Mouse (Mus musculus): Measurements from ENCODE around the gene Spata46. TPM values are rescaled to one million over a fixed set of nuclear protein-coding genes. Genes with fewer than 3 reads are reported as not detected.

Spata46 gene
- polyA plus RNA-seq, 1 experiment = not detected

DNA sequence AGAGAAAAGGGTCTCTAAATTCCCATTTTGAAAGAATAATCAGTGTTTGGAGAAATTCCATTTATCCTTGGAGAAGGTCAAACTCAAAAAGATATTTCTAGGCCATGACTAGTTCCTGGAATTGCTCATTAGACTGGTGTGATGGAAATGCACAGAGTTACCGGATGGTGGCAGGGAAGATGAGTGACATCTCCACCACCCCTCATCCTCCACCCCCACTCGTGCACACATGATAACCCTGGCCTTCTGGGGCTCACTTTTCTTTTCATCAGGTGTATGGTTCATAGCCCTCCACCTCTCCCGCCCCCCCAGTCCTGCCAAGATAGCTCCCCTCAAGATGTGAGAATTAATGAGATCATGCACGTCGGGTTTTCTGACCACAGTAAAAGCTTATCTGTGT, 15.3 kb upstream of the Spata46 start:
- no peak overlapping the region for H3K27ac ChIP-seq (ENCODE audit: insufficient read depth, low read depth, low read length)
- WGBS = 91% methylated on average over 5 of the region's 5 CpGs
- H3K27me3 ChIP-seq (ENCODE audit: control insufficient read depth, insufficient read depth, low read length) = no peaks in the 10 kb centered on the region
- H3K36me3 ChIP-seq (ENCODE audit: control insufficient read depth, insufficient read depth, low read length) = no peaks in the 10 kb centered on the region
- no peak overlapping the region for H3K4me3 ChIP-seq (ENCODE audit: low read depth, low read length)
- no peak for TF ChIP-seq CTCF (IDR thresholded peaks at IDR 0.05; ENCODE audit: extremely low read depth, insufficient read length, insufficient replicate concordance, low read depth, low read length)
- TF ChIP-seq POLR2A (IDR thresholded peaks at IDR 0.05; ENCODE audit: low read depth, low read length) = no peak
- peaks cover 4% of the 10 kb centered on the region; the same call in 1 of the 2 replicates for H3K4me1 ChIP-seq (ENCODE audit: control insufficient read depth, insufficient read depth, insufficient read length, low read length)

DNA sequence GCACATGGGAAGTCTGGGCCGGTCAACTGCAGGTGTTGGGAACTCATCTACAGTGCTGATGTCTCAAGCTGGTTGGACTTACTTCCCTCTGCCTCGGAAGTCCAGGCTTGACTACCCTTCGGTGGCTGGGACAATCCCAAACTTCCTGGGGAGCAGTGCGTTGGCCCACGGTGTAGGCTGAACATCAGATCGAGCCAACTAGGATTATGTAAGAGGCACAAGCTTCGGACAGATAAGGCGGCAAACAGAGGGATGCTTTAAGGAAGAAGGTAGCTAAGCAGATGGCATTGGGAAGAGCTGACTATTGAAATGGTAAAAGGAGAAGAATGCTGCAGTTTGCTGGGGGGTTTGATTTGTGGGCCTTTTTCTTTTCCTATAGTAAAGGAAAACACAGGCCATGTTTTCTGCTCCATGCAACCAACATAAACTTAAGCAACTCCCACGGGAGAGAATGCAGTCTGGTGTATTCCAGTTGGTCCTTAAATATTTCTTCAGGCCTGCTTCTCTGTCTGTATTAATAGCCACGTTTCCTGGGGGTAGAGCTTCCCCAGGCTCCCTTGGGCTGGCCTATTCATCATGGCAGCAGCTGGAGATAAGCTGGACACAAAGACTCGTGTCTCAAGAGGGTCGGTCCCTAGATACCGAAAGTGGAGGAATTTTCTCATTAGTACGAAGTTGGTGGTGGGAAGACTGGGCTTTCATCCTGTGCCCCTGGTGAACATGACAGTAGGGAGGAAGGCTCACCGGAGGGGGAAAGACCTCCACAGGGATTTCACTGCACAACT, 13.6 kb upstream of the Spata46 start:
- TF ChIP-seq POLR2A (IDR thresholded peaks at IDR 0.05; ENCODE audit: low read depth, low read length) (no peak), CTCF (IDR thresholded peaks at IDR 0.05; ENCODE audit: extremely low read depth, insufficient read length, insufficient replicate concordance, low read depth, low read length) (no peak)
- Histone ChIP-seq H3K27me3 (ENCODE audit: control insufficient read depth, insufficient read depth, low read length) (no peaks in the 10 kb centered on the region), H3K36me3 (ENCODE audit: control insufficient read depth, insufficient read depth, low read length) (no peaks in the 10 kb centered on the region), H3K4me3 (ENCODE audit: low read depth, low read length) (no peak overlapping the region), H3K27ac (ENCODE audit: insufficient read depth, low read depth, low read length) (no peak overlapping the region), H3K4me1 (ENCODE audit: control insufficient read depth, insufficient read depth, insufficient read length, low read length) (peaks cover 4% of the 10 kb centered on the region; the same call in 1 of the 2 replicates)
- 81% methylated on average over 15 of the region's 15 CpGs for WGBS

DNA sequence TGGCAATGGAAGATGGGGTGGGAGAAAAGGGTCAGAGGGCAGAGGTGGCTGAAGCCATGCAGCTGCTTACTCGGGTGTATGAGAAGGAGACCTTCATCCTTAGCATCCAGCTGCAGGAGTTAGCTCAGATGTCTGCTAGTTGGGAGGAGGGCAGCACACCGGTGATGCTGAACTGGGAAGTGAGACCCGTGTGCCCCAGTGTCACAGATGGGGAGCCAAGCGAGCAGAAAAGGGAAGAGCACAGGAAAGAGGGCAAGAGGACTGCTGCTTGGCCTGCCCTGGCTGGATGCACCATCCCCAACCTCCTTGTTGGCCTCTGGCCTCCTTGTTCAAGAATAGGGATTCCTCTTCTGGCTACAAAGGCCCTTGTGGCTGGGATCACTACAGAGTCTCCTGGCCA, 9.1 kb upstream of the Spata46 start:
- no peaks in the 10 kb centered on the region for H3K36me3 ChIP-seq (ENCODE audit: control insufficient read depth, insufficient read depth, low read length)
- H3K27ac ChIP-seq (ENCODE audit: insufficient read depth, low read depth, low read length) = no peak overlapping the region
- peaks cover 3% of the 10 kb centered on the region; the same call in 1 of the 2 replicates for H3K4me1 ChIP-seq (ENCODE audit: control insufficient read depth, insufficient read depth, insufficient read length, low read length)
- WGBS = 72% methylated on average over 4 of the region's 4 CpGs
- no peaks in the 10 kb centered on the region for H3K27me3 ChIP-seq (ENCODE audit: control insufficient read depth, insufficient read depth, low read length)
- no peak overlapping the region for H3K4me3 ChIP-seq (ENCODE audit: low read depth, low read length)
- TF ChIP-seq POLR2A (IDR thresholded peaks at IDR 0.05; ENCODE audit: low read depth, low read length) (no peak), CTCF (IDR thresholded peaks at IDR 0.05; ENCODE audit: extremely low read depth, insufficient read length, insufficient replicate concordance, low read depth, low read length) (no peak)

DNA sequence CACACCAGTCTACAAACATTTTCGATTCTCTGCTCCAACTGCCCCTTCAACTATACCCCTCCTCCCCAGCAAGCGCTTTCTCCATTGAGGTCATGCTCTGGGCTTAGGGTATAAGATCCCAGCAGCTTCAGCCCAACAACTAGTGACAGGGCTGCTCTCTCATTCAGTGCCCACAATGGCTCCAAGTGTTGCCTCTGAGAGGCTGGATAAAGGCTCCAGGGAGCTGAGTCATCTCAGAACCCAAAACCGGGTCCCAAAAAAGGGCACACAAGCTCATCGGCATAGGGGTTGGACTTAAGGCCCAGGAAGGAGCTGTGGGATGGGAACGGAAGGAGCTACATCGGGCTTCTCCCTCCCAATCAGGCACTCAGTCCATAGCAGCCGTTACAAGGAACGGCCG, 6.9 kb upstream of the Spata46 start:
- TF ChIP-seq CTCF (IDR thresholded peaks at IDR 0.05; ENCODE audit: extremely low read depth, insufficient read length, insufficient replicate concordance, low read depth, low read length) = no peak
- TF ChIP-seq POLR2A (IDR thresholded peaks at IDR 0.05; ENCODE audit: low read depth, low read length) = no peak
- H3K4me3 ChIP-seq (ENCODE audit: low read depth, low read length) = no peak overlapping the region
- WGBS = 91% methylated on average over 9 of the region's 9 CpGs
- no peaks in the 10 kb centered on the region; the same call in 1 of the 2 replicates for H3K36me3 ChIP-seq (ENCODE audit: control insufficient read depth, insufficient read depth, low read length)
- no peaks in the 10 kb centered on the region for H3K4me1 ChIP-seq (ENCODE audit: control insufficient read depth, insufficient read depth, insufficient read length, low read length)
- no peak overlapping the region for H3K27ac ChIP-seq (ENCODE audit: insufficient read depth, low read depth, low read length)
- H3K27me3 ChIP-seq (ENCODE audit: control insufficient read depth, insufficient read depth, low read length) = no peaks in the 10 kb centered on the region

DNA sequence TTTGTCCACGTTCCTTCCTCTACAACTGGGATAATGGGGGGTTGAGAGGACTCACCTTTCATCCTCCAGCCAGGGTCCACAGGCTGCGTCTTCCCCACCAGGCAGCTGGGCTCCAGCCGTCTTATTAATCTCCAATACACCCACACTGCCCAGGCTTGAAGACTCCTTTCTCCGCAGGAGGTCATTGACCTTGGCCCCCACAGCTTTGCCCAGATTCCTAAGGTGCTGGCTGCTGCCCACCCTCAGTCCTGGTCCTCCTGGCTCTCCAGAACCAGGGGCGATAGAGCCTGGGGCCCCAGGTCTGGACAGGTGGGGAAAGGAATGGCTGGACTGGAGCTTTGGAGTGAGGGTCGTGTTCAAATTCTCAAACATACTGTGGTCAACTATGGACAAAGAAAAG, 6.1 kb upstream of the Spata46 start:
- Histone ChIP-seq H3K4me3 (ENCODE audit: low read depth, low read length) (no peak overlapping the region), H3K27me3 (ENCODE audit: control insufficient read depth, insufficient read depth, low read length) (no peaks in the 10 kb centered on the region), H3K27ac (ENCODE audit: insufficient read depth, low read depth, low read length) (no peak overlapping the region), H3K4me1 (ENCODE audit: control insufficient read depth, insufficient read depth, insufficient read length, low read length) (no peaks in the 10 kb centered on the region), H3K36me3 (ENCODE audit: control insufficient read depth, insufficient read depth, low read length) (no peaks in the 10 kb centered on the region; the same call in 1 of the 2 replicates)
- WGBS = 91% methylated on average over 6 of the region's 6 CpGs
- no peak for TF ChIP-seq POLR2A (IDR thresholded peaks at IDR 0.05; ENCODE audit: low read depth, low read length)
- TF ChIP-seq CTCF (IDR thresholded peaks at IDR 0.05; ENCODE audit: extremely low read depth, insufficient read length, insufficient replicate concordance, low read depth, low read length) = no peak

DNA sequence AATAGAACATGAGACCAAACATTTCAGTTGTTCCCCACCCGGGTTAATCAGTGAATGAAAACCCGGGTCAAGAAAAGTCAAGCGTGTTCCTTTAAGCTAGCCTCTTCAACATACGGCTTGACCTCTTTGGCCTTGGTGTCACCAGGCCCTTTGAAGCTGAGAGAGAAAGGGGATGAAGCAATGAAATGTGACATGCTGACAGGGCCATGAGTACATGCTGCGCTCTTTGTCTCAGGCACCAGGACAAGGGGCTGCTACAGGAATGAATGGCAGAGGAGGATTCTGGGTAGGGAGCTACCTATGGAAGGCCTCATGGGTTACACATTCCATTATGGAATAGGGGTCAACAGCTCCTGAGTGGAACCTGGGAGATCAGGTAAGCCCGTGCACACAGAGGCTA, 5.5 kb upstream of the Spata46 start:
- no peaks in the 10 kb centered on the region; the same call in 1 of the 2 replicates for H3K36me3 ChIP-seq (ENCODE audit: control insufficient read depth, insufficient read depth, low read length)
- no peak overlapping the region for H3K27ac ChIP-seq (ENCODE audit: insufficient read depth, low read depth, low read length)
- TF ChIP-seq POLR2A (IDR thresholded peaks at IDR 0.05; ENCODE audit: low read depth, low read length) = no peak
- no peak for TF ChIP-seq CTCF (IDR thresholded peaks at IDR 0.05; ENCODE audit: extremely low read depth, insufficient read length, insufficient replicate concordance, low read depth, low read length)
- no peaks in the 10 kb centered on the region for H3K4me1 ChIP-seq (ENCODE audit: control insufficient read depth, insufficient read depth, insufficient read length, low read length)
- 92% methylated on average over 6 of the region's 6 CpGs for WGBS
- H3K4me3 ChIP-seq (ENCODE audit: low read depth, low read length) = no peak overlapping the region
- no peaks in the 10 kb centered on the region for H3K27me3 ChIP-seq (ENCODE audit: control insufficient read depth, insufficient read depth, low read length)

DNA sequence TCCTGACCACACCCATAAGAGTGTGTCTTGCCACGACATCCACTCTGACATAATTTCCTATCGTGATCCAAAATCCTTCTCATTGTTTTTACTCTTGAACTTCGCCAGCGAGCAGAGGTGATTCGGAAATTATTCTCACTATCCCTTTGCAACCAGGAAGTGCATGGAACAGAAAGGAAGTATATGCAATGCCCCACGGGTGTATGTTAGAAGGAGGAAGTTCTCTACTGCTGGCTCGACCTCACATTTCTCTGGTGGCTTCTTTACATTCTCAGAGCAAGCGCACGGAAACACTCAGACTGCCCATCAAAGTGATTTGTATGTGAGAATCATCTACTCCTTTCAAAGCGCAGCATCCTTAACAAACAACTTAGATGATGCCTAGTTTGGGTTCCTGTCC, 3.6 kb upstream of the Spata46 start:
- no peaks in the 10 kb centered on the region; the same call in 1 of the 2 replicates for H3K36me3 ChIP-seq (ENCODE audit: control insufficient read depth, insufficient read depth, low read length)
- H3K4me3 ChIP-seq (ENCODE audit: low read depth, low read length) = no peak overlapping the region
- H3K27me3 ChIP-seq (ENCODE audit: control insufficient read depth, insufficient read depth, low read length) = no peaks in the 10 kb centered on the region
- no peak for TF ChIP-seq CTCF (IDR thresholded peaks at IDR 0.05; ENCODE audit: extremely low read depth, insufficient read length, insufficient replicate concordance, low read depth, low read length)
- TF ChIP-seq POLR2A (IDR thresholded peaks at IDR 0.05; ENCODE audit: low read depth, low read length) = no peak
- WGBS = 81% methylated on average over 10 of the region's 10 CpGs
- no peaks in the 10 kb centered on the region for H3K4me1 ChIP-seq (ENCODE audit: control insufficient read depth, insufficient read depth, insufficient read length, low read length)
- no peak overlapping the region for H3K27ac ChIP-seq (ENCODE audit: insufficient read depth, low read depth, low read length)

Measured in small intestine, adult 2 months (tissue).